Mouse (Mus musculus) lung, postnatal 0 days (tissue): ENCODE data around the gene Gm20388. TPM values are rescaled to one million over a fixed set of nuclear protein-coding genes. Genes with fewer than 3 reads are reported as not detected.

Experiments
- ATAC-seq: fragments of 200-750 bp; cut with Nextera tagmentation; 2 replicates; pipeline ENCODE4 v1.8.0; 2017; ENCODE audit warnings: moderate library complexity
- DNase-seq: peaks from one replicate; pipeline ENCODE4 v3.0.0-alpha.2; 2016; ENCODE audit warnings: low spot score
- H3K27ac ChIP-seq: fragments of 300-500 bp; sonication (generic); 2 replicates; pipeline ENCODE4 v1.5.1; 2014; ENCODE audit warnings: antibody characterized with exemption, mild to moderate bottlenecking, low read length, mixed read lengths
- H3K27me3 ChIP-seq: fragments of 300-500 bp; sonication (generic); replicated peaks from 2 replicates; pipeline ENCODE4 v1.6.1; 2014; ENCODE audit warnings: low read length, mixed read lengths; ENCODE audit not compliant: insufficient read depth
- H3K36me3 ChIP-seq: fragments of 300-500 bp; sonication (generic); 2 replicates; pipeline ENCODE4 v1.6.1; 2014; ENCODE audit warnings: low read length, mixed read lengths; ENCODE audit not compliant: insufficient read depth
- H3K4me1 ChIP-seq: fragments of 300-500 bp; sonication (generic); 2 replicates; pipeline ENCODE4 v1.6.1; 2014; ENCODE audit warnings: antibody characterized with exemption, low read depth, low read length, mixed read lengths; ENCODE audit not compliant: insufficient read depth
- H3K4me2 ChIP-seq: fragments of 300-500 bp; sonication (generic); replicated peaks from 2 replicates; pipeline ENCODE4 v1.6.1; 2014; ENCODE audit warnings: low read depth, mild to moderate bottlenecking, low read length, moderate library complexity, mixed read lengths
- H3K4me3 ChIP-seq: fragments of 300-500 bp; sonication (generic); 2 replicates; pipeline ENCODE4 v1.5.1; 2014; ENCODE audit warnings: low read depth, low read length
- H3K9ac ChIP-seq: fragments of 300-500 bp; sonication (generic); replicated peaks from 2 replicates; pipeline ENCODE4 v1.6.1; 2014; ENCODE audit warnings: low read depth, mild to moderate bottlenecking
- H3K9me3 ChIP-seq: fragments of 300-500 bp; sonication (generic); 2 replicates; pipeline ENCODE4 v1.6.1; 2016; ENCODE audit warnings: low read length, mixed read lengths
- CTCF ChIP-seq: IDR thresholded peaks from 2 replicates; pipeline ENCODE4 v1.5.1; 2016; ENCODE audit warnings: antibody characterized with exemption, mild to moderate bottlenecking
- EP300 ChIP-seq: IDR thresholded peaks from 2 replicates; pipeline ENCODE4 v1.6.1; 2016; ENCODE audit warnings: antibody characterized with exemption, mild to moderate bottlenecking, control low read depth
- WGBS: fragments of 180-500 bp; shearing (Covaris S2); extraction: QIAGEN DNeasy Blood & Tissue Kit; methylation state at CpG from one replicate; pipeline ENCODE4 v1.1.7; 2014; 5-methylcytosine and 5-hydroxymethylcytosine counted together
- polyA plus RNA-seq: library from polyadenylated mRNA; unstranded; fragments of >200 nt; fragmentation: Nextera tagmentation; extraction: Ambion mirVana; gene quantifications from 2 replicates; pipeline ENCODE4 v1.2.1, GENCODE M21; 2015

Gene Gm20388
- polyA plus RNA-seq, 1 experiment from 2014 or later = not detected

- no peaks in the 10 kb centered on the region for H3K36me3 ChIP-seq
- no peak overlapping the region for H3K9ac ChIP-seq
- no peaks in the 10 kb centered on the region for H3K27me3 ChIP-seq
- DNase-seq = peak; percentile 97
- H3K9me3 ChIP-seq = no peaks in the 10 kb centered on the region
- peak overlapping the region; percentile 74 for H3K27ac ChIP-seq
- H3K4me2 ChIP-seq = no peak overlapping the region
- no peak overlapping the region for H3K4me3 ChIP-seq
- WGBS = 13% methylated on average over 13 of the region's 13 CpGs
- peaks cover 8% of the 10 kb centered on the region; the same call in 1 of the 2 replicates for H3K4me1 ChIP-seq
- peak; percentile 35 for TF ChIP-seq CTCF
- peak; percentile 96 for TF ChIP-seq EP300
- ATAC-seq = peak; percentile 96
Observed at GRCm38 (mm10) chr8:124182224-124182623, 4271.6 kb downstream of the Gm20388 start.

- 72% methylated on average over 3 of the region's 3 CpGs for WGBS
- Histone ChIP-seq H3K27ac (no peak overlapping the region), H3K9ac (no peak overlapping the region), H3K4me2 (no peak overlapping the region), H3K27me3 (no peaks in the 10 kb centered on the region), H3K36me3 (no peaks in the 10 kb centered on the region), H3K4me3 (no peak overlapping the region), H3K4me1 (peaks cover 8% of the 10 kb centered on the region; the same call in 1 of the 2 replicates), H3K9me3 (no peaks in the 10 kb centered on the region)
- ATAC-seq = peak; percentile 24; the same call in 1 of the 2 replicates
- DNase-seq = peak; percentile 62
- TF ChIP-seq EP300 (no peak), CTCF (no peak)
Observed at GRCm38 (mm10) chr8:124184078-124184477, 4273.4 kb downstream of the Gm20388 start.

- Histone ChIP-seq H3K27me3 (no peaks in the 10 kb centered on the region), H3K27ac (no peak overlapping the region), H3K9me3 (no peaks in the 10 kb centered on the region), H3K4me2 (no peak overlapping the region), H3K9ac (no peak overlapping the region), H3K4me1 (peaks cover 8% of the 10 kb centered on the region; the same call in 1 of the 2 replicates), H3K36me3 (no peaks in the 10 kb centered on the region), H3K4me3 (no peak overlapping the region)
- no peak for ATAC-seq
- 62% methylated on average over 2 of the region's 2 CpGs for WGBS
- TF ChIP-seq CTCF (peak; percentile 21), EP300 (no peak)
- DNase-seq = no peak
Observed at GRCm38 (mm10) chr8:124184507-124184906, 4273.9 kb downstream of the Gm20388 start.

- 87% methylated on average over 6 of the region's 6 CpGs for WGBS
- H3K9ac ChIP-seq = no peak overlapping the region
- DNase-seq = no peak
Observed at GRCm38 (mm10) chr8:124185081-124185480, 4274.4 kb downstream of the Gm20388 start.

GRCm38 (mm10) chr8:124190388-124190787 lies 4279.7 kb downstream of the Gm20388 start:
- WGBS = 63% methylated on average over 7 of the region's 7 CpGs
- no peak for ATAC-seq

More at GRCm38 (mm10) chr8:124185081-124185480, 4274.4 kb downstream of the Gm20388 start:
- ATAC-seq = no peak
- no peaks in the 10 kb centered on the region for H3K27me3 ChIP-seq
- H3K4me3 ChIP-seq = no peak overlapping the region
- H3K36me3 ChIP-seq = no peaks in the 10 kb centered on the region
- TF ChIP-seq EP300 (no peak), CTCF (no peak)
- H3K9me3 ChIP-seq = no peaks in the 10 kb centered on the region
- H3K4me1 ChIP-seq = peaks cover 8% of the 10 kb centered on the region; the same call in 1 of the 2 replicates
- H3K27ac ChIP-seq = no peak overlapping the region
- H3K4me2 ChIP-seq = no peak overlapping the region

GRCm38 (mm10) chr8:124192242-124192641 lies 4281.6 kb downstream of the Gm20388 start:
- Histone ChIP-seq H3K27ac (no peak overlapping the region), H3K4me2 (no peak overlapping the region), H3K36me3 (no peaks in the 10 kb centered on the region), H3K4me3 (no peak overlapping the region), H3K27me3 (no peaks in the 10 kb centered on the region), H3K9me3 (no peaks in the 10 kb centered on the region), H3K9ac (no peak overlapping the region), H3K4me1 (peaks cover 6% of the 10 kb centered on the region; the same call in 1 of the 2 replicates)
- DNase-seq (no peak), ATAC-seq (no peak)
- 49% methylated on average over 4 of the region's 4 CpGs for WGBS
- TF ChIP-seq EP300 (no peak), CTCF (no peak)

More at GRCm38 (mm10) chr8:124190388-124190787, 4279.7 kb downstream of the Gm20388 start:
- Histone ChIP-seq H3K4me1 (no peaks in the 10 kb centered on the region; the same call in 1 of the 2 replicates), H3K27ac (no peak overlapping the region), H3K27me3 (no peaks in the 10 kb centered on the region), H3K4me3 (no peak overlapping the region), H3K9me3 (no peaks in the 10 kb centered on the region), H3K4me2 (no peak overlapping the region), H3K36me3 (no peaks in the 10 kb centered on the region), H3K9ac (no peak overlapping the region)
- DNase-seq = no peak
- TF ChIP-seq CTCF = no peak
- TF ChIP-seq EP300 = no peak

GRCm38 (mm10) chr8:124192976-124193375 lies 4282.3 kb downstream of the Gm20388 start:
- no peak overlapping the region for H3K27ac ChIP-seq
- no peaks in the 10 kb centered on the region for H3K36me3 ChIP-seq
- H3K4me1 ChIP-seq = peaks cover 6% of the 10 kb centered on the region; the same call in 1 of the 2 replicates
- no peak overlapping the region for H3K9ac ChIP-seq
- DNase-seq (peak; percentile 82), ATAC-seq (peak; percentile 37)
- no peaks in the 10 kb centered on the region for H3K9me3 ChIP-seq
- WGBS = 53% methylated on average over 10 of the region's 10 CpGs
- no peak overlapping the region for H3K4me3 ChIP-seq
- TF ChIP-seq EP300 (peak; percentile 16; the same call in 1 of the 2 replicates), CTCF (no peak)
- H3K4me2 ChIP-seq = no peak overlapping the region
- no peaks in the 10 kb centered on the region for H3K27me3 ChIP-seq
